Mouse (Mus musculus): ENCODE data around the gene Sema6b.

GRCm38 (mm10) chr17:56139355-56139754, 788 bp downstream of the Sema6b start:
- TF ChIP-seq POLR2A (IDR thresholded peaks at IDR 0.05; ENCODE audit: low read depth, low read length), result no peak
- no peak for TF ChIP-seq CTCF (IDR thresholded peaks at IDR 0.05; ENCODE audit: borderline replicate concordance, insufficient read depth, low read length)
